Mouse (Mus musculus) liver, embryonic 11.5 days (tissue): Measurements from ENCODE around the gene Lrrc4c. TPM values are rescaled to one million over a fixed set of nuclear protein-coding genes. Genes with fewer than 3 reads are reported as not detected.
A peak's percentile ranks its signal among the peaks of the same experiment; 100 is the strongest.

Experiments
- ATAC-seq: fragments of 200-750 bp; cut with Nextera tagmentation; replicated peaks from 2 replicates; pipeline ENCODE4 v1.8.0; 2017; ENCODE audit warnings: moderate number of reproducible peaks, mild to moderate bottlenecking, moderate TSS enrichment, moderate library complexity; ENCODE audit not compliant: low FRiP score
- DNase-seq: peaks from one replicate; pipeline ENCODE4 v3.0.0-alpha.2; 2017; ENCODE audit warnings: low spot score
- H3K27ac ChIP-seq: fragments of 300-500 bp; sonication (generic); 2 replicates; pipeline ENCODE4 v1.5.1; 2014; ENCODE audit warnings: mild to moderate bottlenecking, low read depth, low read length, control low read depth
- H3K27me3 ChIP-seq: fragments of 300-500 bp; sonication (generic); replicated peaks from 2 replicates; pipeline ENCODE4 v1.6.1; 2014; ENCODE audit warnings: low read length, mixed read lengths; ENCODE audit not compliant: control insufficient read depth, insufficient read depth
- H3K36me3 ChIP-seq: fragments of 300-500 bp; sonication (generic); 2 replicates; pipeline ENCODE4 v1.6.1; 2014; ENCODE audit warnings: mild to moderate bottlenecking, low read length, moderate library complexity, mixed read lengths; ENCODE audit not compliant: control insufficient read depth, insufficient read depth
- H3K4me1 ChIP-seq: fragments of 300-500 bp; sonication (generic); replicated peaks from 2 replicates; pipeline ENCODE4 v1.6.1; 2014; ENCODE audit warnings: low read length, mixed read lengths; ENCODE audit not compliant: control insufficient read depth, insufficient read depth
- H3K4me2 ChIP-seq: fragments of 300-500 bp; sonication (generic); 2 replicates; pipeline ENCODE4 v1.6.1; 2014; ENCODE audit warnings: mild to moderate bottlenecking, control low read depth, moderate library complexity
- H3K4me3 ChIP-seq: fragments of 300-500 bp; sonication (generic); 2 replicates; pipeline ENCODE4 v1.5.1; 2014; ENCODE audit warnings: low read depth, low read length, control low read depth
- H3K9ac ChIP-seq: fragments of 300-500 bp; sonication (generic); 2 replicates; pipeline ENCODE4 v1.6.1; 2014; ENCODE audit warnings: low read depth, low read length, control low read depth
- H3K9me3 ChIP-seq: fragments of 300-500 bp; sonication (generic); 2 replicates; pipeline ENCODE4 v1.6.1; 2016; ENCODE audit warnings: low read length, inconsistent platforms, mixed read lengths; ENCODE audit not compliant: control insufficient read depth
- WGBS: fragments of 180-500 bp; shearing (Covaris S2); extraction: QIAGEN DNeasy Blood & Tissue Kit; methylation state at CpG from one replicate; pipeline ENCODE4 v1.1.7; 2014; 5-methylcytosine and 5-hydroxymethylcytosine counted together
- polyA plus RNA-seq: library from polyadenylated mRNA; unstranded; fragments of >200 nt; fragmentation: Nextera tagmentation; extraction: Ambion mirVana; gene quantifications from 2 replicates; pipeline ENCODE4 v1.2.1, GENCODE M21; 2014

Gene Lrrc4c
- polyA plus RNA-seq, 1 experiment from 2014 or later = 0.75 TPM

- Histone ChIP-seq H3K9me3 (no peaks in the 10 kb centered on the region), H3K4me2 (peak overlapping the region; percentile 72), H3K4me3 (peak overlapping the region; percentile 41), H3K9ac (no peak overlapping the region), H3K27ac (no peak overlapping the region), H3K4me1 (no peaks in the 10 kb centered on the region), H3K36me3 (no peaks in the 10 kb centered on the region), H3K27me3 (peaks cover 10% of the 10 kb centered on the region)
- no peak for ATAC-seq
- no peak for DNase-seq
- WGBS = 17% methylated on average over 8 of the region's 8 CpGs
Observed at GRCm38 (mm10) chr2:97467664-97468063, 1149.7 kb downstream of the Lrrc4c start.

GRCm38 (mm10) chr2:97468372-97468771 is 1150.4 kb downstream of the Lrrc4c start:
- Histone ChIP-seq H3K4me2 (peak overlapping the region; percentile 25; the same call in 1 of the 2 replicates), H3K27me3 (peaks cover 10% of the 10 kb centered on the region), H3K4me3 (no peak overlapping the region), H3K4me1 (no peaks in the 10 kb centered on the region), H3K36me3 (no peaks in the 10 kb centered on the region), H3K9me3 (no peaks in the 10 kb centered on the region), H3K27ac (no peak overlapping the region), H3K9ac (no peak overlapping the region)
- WGBS = 34% methylated on average over 5 of the region's 5 CpGs
- ATAC-seq (no peak), DNase-seq (no peak)

- Histone ChIP-seq H3K4me2 (no peak overlapping the region), H3K9me3 (no peaks in the 10 kb centered on the region), H3K4me1 (no peaks in the 10 kb centered on the region), H3K4me3 (no peak overlapping the region), H3K36me3 (no peaks in the 10 kb centered on the region), H3K27me3 (peaks cover 10% of the 10 kb centered on the region), H3K27ac (no peak overlapping the region), H3K9ac (no peak overlapping the region)
- WGBS = 53% methylated on average over 2 of the region's 2 CpGs
- no peak for DNase-seq
- ATAC-seq = no peak
Observed at GRCm38 (mm10) chr2:97469396-97469795, 1151.4 kb downstream of the Lrrc4c start.

GRCm38 (mm10) chr2:97478175-97478924 is 1160.4 kb downstream of the Lrrc4c start:
- no peak for DNase-seq
- Histone ChIP-seq H3K9ac (no peak overlapping the region), H3K27me3 (no peaks in the 10 kb centered on the region), H3K4me2 (no peak overlapping the region), H3K36me3 (no peaks in the 10 kb centered on the region), H3K27ac (no peak overlapping the region), H3K4me3 (no peak overlapping the region), H3K9me3 (no peaks in the 10 kb centered on the region; the same call in 1 of the 2 replicates), H3K4me1 (no peaks in the 10 kb centered on the region)
- ATAC-seq = no peak
- WGBS = 72% methylated on average over 10 of the region's 10 CpGs

GRCm38 (mm10) chr2:97478925-97479298 is 1160.9 kb downstream of the Lrrc4c start:
- DNase-seq (no peak), ATAC-seq (no peak)
- H3K4me3 ChIP-seq = no peak overlapping the region
- H3K4me2 ChIP-seq = no peak overlapping the region
- no peaks in the 10 kb centered on the region for H3K4me1 ChIP-seq
- no peak overlapping the region for H3K9ac ChIP-seq
- no peaks in the 10 kb centered on the region for H3K27me3 ChIP-seq
- WGBS = 87% methylated on average over 4 of the region's 4 CpGs
- H3K9me3 ChIP-seq = no peaks in the 10 kb centered on the region; the same call in 1 of the 2 replicates
- H3K36me3 ChIP-seq = no peaks in the 10 kb centered on the region
- no peak overlapping the region for H3K27ac ChIP-seq

GRCm38 (mm10) chr2:97484990-97485389 is 1167.0 kb downstream of the Lrrc4c start:
- no peak overlapping the region for H3K9ac ChIP-seq
- no peak overlapping the region for H3K27ac ChIP-seq
- no peaks in the 10 kb centered on the region for H3K27me3 ChIP-seq
- 73% methylated on average over 1 of the region's 1 CpGs for WGBS
- no peak overlapping the region for H3K4me3 ChIP-seq
- DNase-seq (no peak), ATAC-seq (no peak)
- H3K36me3 ChIP-seq = no peaks in the 10 kb centered on the region
- no peak overlapping the region for H3K4me2 ChIP-seq
- H3K9me3 ChIP-seq = no peaks in the 10 kb centered on the region
- no peaks in the 10 kb centered on the region for H3K4me1 ChIP-seq

GRCm38 (mm10) chr2:97485609-97486008 is 1167.6 kb downstream of the Lrrc4c start:
- H3K36me3 ChIP-seq = no peaks in the 10 kb centered on the region
- ATAC-seq (no peak), DNase-seq (no peak)
- H3K27ac ChIP-seq = no peak overlapping the region
- no peaks in the 10 kb centered on the region for H3K9me3 ChIP-seq
- H3K4me1 ChIP-seq = no peaks in the 10 kb centered on the region
- H3K9ac ChIP-seq = no peak overlapping the region
- 71% methylated on average over 2 of the region's 2 CpGs for WGBS
- H3K4me2 ChIP-seq = no peak overlapping the region
- no peak overlapping the region for H3K4me3 ChIP-seq
- no peaks in the 10 kb centered on the region for H3K27me3 ChIP-seq

GRCm38 (mm10) chr2:97487567-97487966 is 1169.6 kb downstream of the Lrrc4c start:
- Histone ChIP-seq H3K36me3 (no peaks in the 10 kb centered on the region), H3K9ac (no peak overlapping the region), H3K9me3 (no peaks in the 10 kb centered on the region), H3K27me3 (no peaks in the 10 kb centered on the region), H3K4me2 (no peak overlapping the region), H3K4me3 (no peak overlapping the region), H3K27ac (no peak overlapping the region), H3K4me1 (no peaks in the 10 kb centered on the region)
- WGBS = 77% methylated on average over 5 of the region's 5 CpGs
- ATAC-seq = no peak
- no peak for DNase-seq

GRCm38 (mm10) chr2:97497069-97497468 is 1179.1 kb downstream of the Lrrc4c start:
- Histone ChIP-seq H3K9me3 (no peaks in the 10 kb centered on the region), H3K4me2 (no peak overlapping the region), H3K27ac (no peak overlapping the region), H3K4me1 (no peaks in the 10 kb centered on the region), H3K4me3 (no peak overlapping the region), H3K27me3 (no peaks in the 10 kb centered on the region), H3K36me3 (no peaks in the 10 kb centered on the region), H3K9ac (no peak overlapping the region)
- DNase-seq = no peak
- ATAC-seq = no peak
